Mouse (Mus musculus) CD4-positive, CD25-positive, alpha-beta regulatory T cell, adult 4 months (primary cell): Measurements from ENCODE around the gene Sult1e1. TPM values are rescaled to one million over a fixed set of nuclear protein-coding genes. Genes with fewer than 3 reads are reported as not detected.

Experiments
- ATAC-seq: one replicate; pipeline ENCODE4 v1.8.0; 2017
- polyA plus RNA-seq, 2 experiments: library from polyadenylated mRNA; unstranded; fragments of 100-300 nt; shearing (Covaris generic); gene quantifications; one replicate each; pipeline ENCODE4 v1.2.1; 2017

The Sult1e1 gene
- polyA plus RNA-seq = not detected

DNA sequence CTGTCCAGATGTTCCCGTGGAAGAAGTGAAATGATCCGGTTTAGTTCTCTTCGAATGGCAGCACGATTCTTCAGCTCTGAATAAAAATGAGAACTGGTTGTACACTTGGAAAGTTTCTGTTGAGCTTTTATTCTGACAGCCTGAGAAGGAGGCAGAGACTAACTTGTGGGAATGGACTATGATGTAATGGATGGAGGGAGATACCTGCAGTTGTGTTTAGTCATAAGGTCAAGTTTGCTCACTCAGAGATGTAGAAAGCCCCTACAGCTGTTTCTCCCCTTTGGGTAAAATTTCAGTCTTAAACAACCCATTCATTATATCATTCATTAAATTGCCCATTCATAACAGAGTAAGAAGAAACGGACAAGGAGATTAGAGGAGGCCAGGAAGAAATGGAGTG is at the start of gene Sult1e1:
Sult1e1 (minus strand) TSS at position 101 of the 400 bp plus-strand sequence.
- no peak for ATAC-seq

DNA sequence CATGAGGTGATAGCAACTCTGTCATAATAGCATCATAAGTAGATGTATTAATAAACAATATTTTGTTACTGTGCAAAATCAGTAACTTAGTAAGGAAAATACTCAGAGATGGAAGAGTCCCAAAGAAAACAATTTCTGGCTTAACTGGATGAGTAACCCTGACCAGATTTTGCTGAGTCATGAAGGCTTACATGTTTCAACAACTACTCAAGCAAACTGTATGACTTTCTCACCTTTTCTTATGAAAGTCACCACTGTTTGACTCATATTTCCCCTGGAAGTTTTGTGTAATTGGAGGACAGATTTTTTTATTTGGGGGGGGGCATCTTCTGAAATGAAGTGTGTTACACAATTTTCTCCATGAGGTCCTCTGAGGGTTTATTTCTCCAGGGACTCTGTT is 31.3 kb upstream of the Sult1e1 start:
- ATAC-seq = no peak

DNA sequence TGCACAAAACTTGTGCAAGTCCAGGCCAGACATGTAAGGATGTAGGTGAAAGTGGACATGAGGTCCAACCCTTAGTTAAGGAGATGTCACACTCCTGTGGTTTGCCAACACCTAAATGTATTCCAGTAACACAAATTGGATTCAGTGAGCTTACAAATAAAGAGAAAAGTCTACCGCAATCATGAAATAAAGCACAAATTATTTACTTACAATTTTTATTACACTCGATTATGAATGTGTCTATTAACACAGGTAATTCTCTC is 23.7 kb upstream of the Sult1e1 start:
- ATAC-seq = no peak

DNA sequence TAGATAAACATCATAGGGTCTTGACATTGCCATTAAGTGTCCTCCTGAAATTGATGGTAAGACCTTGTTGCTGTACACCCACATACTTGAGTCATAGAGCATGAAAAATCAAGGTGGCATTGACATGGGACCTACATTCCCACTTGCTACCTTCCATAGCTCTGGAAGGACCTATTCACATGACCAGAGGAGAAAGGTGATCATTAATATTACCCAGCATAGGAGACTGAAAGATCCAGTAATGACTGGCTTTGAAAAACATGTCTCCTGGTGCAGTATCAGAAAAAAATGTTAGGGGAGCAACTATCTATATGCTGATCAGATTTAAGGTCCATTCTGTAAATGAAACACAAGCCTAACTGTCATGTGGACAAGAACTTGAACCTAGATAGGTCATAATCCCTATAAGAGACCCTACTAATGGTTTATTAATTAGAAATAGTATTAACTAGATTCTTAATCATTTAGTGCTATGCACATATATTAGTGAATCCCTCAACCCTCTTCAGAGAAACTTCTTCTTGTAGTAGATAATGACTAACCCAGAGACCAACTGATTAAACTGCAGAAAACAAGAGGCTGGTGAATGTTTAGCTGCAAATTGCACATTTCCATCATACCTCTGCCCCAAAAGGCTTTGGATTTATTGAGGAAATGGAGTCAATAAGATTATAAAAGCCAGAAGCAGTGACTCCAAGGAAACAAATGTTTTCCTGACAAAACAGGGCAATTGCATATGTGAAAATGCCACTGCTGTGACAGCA is 23.2 kb upstream of the Sult1e1 start:
- no peak for ATAC-seq

DNA sequence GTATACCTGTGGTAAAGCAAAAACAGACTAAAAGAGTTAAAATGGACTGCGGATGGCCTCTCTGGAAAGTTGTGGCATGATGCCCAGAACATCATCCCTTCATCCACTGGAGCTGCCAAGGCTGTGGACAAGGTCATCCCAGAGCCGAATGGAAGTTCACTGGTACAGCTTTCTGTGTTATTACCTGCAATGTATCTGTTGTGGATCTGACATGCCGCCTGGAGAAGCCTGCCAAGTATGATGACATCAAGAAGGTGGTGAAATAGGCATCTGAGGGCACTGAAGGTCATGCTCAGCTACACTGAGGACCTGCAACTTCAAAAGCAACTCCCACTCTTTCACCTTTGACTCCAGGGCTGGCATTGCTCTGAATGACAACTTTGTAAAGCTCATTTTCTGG is 9.6 kb upstream of the Sult1e1 start:
- ATAC-seq = no peak

DNA sequence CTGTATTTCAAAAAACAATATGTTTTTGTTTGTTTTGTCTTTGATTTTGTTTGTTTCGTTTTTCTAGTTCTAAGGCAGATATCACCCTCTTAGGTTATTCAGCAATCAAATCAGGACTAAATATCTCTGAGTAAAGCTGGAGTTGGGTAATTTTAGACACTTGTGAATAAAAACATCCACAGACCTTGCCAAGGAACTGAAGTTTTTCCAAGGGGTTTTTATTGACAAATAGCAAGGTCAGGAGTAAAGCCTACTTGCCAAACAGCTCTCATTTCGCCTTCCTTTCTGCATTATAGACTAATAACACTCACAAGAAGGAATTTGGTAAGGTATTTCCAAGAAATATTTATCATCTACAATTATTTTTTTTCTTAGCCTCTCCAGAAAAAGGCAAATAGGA is 6.5 kb upstream of the Sult1e1 start:
- ATAC-seq = no peak

DNA sequence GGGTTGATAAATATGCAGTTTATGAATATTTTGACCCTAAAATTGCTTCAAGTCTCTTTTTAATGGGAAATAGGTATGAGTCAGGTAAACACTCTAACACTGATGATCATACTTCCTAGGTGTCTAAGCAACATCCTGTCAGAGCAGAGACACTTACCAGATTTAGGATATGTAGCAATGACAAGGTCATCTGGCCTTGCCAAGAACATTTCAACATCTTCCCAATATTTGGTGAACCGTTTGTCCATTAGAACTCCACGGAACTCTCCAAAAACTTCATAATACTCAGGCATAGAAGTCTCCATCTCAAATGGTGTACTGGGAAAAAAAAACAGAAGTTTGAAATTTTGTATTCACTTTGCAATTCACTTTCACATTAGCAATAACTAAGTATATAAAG is 1.5 kb downstream of the Sult1e1 start:
- ATAC-seq = no peak

DNA sequence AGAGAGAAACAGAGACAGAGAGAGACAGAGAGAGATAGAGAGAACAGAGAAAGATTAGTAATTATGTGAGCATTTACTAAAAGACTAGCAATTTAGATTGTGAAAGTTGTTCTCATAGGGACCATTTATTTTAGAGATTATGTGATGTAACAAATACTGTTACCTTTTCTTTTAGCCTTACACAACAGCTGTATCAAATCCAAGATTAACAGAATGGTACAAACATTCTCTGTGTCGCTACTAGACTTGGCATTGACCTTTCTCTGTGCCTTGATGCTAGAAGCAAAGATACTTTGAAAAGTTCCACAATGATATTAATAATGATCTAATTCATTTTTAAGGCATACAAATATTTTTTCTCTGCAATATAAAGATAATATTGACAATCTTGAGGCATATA is 11.0 kb downstream of the Sult1e1 start:
- no peak for ATAC-seq

DNA sequence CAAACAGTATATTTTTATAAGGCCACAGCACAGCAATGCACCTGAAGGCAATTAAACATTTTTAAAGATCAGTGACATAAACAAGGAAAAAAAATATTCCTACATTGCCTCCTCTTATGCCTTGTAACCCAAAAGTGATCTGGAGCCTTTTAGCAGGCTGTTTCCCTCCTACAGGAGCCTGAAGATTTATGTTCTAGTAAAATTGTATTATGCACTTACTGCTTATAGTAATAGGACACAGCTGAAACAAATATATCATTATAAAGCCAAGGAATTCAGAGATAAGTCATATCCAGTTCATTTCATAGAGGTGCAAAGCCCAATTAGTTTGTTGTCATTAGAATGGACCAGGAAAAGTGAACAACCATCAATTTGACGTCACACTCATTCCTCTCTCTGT is 17.2 kb downstream of the Sult1e1 start:
- ATAC-seq = no peak

DNA sequence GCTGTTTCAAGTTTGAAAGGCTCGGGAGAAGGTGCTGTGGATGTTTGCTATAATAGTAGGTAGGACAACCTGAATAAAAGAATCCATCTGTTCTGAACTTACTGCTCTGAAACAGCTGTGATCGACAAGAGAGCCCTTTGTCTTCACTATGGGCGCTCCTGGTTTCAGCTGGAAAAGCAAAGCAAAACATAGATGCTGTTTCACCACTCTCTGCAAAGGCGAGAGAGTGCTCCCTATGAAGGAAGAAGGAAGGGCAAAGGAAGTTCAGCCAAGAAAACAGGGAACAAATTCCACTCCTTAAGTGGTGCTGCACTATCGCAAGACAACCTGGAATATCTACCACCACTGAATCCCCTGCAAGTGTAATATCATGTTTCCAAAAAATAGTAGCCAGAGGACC is 17.9 kb downstream of the Sult1e1 start:
- ATAC-seq = no peak

DNA sequence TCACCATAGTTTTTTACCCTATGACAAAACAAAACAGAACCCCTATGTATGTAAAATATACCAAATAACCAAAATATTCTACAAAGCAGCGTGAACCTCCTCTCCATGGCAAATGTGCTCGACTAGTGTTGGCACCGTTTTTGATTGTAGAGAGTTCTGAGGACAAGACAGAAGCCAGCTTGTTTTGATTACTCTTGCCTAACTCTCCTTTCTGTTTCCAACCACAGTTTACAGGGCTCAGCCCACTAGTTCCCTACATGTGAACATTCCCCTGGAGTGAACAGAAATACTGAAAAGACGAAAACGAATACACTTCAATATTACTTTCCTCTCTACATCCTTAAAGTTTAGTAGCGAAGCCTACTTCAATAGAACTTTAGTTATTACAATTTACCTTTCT is 18.6 kb downstream of the Sult1e1 start:
- ATAC-seq = no peak

DNA sequence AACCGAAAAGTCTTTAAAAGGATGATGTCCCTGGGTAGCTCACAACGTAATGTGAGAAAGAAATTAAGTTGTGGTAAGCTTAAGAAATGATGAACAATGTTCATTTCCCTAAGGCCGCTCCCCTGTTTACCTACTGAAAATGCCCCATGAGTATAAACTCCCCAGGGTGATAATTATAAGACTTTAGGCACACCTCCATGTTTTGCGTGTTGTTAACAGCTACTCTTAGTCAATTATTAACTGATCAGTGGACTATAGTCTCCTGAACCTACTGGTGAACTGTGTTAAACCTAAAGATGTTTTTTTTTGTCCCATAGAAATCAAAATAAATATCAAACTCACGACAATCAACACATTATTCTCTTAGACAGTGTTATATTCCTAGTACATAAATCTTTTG is 22.5 kb downstream of the Sult1e1 start, which contains the start of gene Sult1d1:
Sult1d1 (minus strand) TSS at position 183 of the 400 bp plus-strand sequence.
- ATAC-seq = no peak

DNA sequence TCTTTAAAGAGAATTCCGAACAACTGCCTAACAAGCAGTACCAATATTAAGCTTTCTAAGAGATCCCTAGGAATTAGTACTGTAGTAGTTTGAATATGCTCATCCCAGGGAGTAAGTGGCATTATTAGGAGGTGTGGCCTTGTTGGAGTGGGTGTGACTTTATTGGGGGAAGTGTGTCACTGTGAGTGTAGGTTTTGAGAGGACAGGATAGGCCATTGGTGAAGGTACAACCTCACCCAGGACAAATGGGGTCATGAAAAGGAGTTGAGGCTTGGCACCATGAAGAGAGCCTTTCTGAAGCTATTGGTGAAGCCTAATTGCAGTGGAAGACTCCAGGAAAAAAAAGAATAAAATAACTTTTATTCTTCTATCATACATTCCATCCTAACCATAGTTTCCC is 24.1 kb downstream of the Sult1e1 start:
- ATAC-seq = no peak

DNA sequence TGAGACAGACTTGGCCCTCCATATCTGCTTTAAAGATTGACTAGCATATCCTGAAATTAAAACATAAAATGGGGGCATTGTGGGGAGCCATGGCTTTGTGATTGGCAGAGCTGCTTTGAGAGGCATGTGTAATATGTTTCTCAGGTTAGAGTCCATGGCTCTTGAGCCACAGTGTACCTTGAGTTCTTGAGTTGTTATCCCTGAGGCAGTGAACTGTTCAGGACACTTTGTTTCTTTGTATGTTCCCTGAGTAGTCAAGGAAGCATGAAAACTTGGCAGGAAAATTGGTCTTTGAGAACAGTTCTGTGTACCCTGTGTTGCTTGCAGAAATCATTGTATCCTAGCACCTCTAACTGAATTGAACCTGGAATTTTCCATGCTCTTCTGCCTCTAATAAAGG is 28.4 kb downstream of the Sult1e1 start:
- no peak for ATAC-seq

DNA sequence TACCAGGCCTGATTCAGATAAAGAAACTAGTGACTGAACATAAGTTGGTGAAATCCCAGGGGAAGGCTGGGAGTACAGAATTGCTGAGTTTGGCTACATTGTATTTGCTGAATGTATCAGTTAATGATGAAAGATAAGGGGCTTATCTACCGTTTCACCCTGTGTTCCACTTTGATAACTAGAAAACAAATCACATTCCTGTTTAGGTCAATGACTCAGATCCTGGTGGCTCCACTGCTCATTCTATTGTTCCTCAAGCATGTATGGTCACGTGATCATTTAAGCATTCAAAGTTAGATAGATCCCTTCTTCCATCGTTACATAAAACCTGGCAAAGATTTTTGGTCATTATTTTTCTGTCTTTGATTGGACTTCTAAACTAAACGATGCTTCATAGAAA is 28.9 kb downstream of the Sult1e1 start:
- ATAC-seq = no peak

DNA sequence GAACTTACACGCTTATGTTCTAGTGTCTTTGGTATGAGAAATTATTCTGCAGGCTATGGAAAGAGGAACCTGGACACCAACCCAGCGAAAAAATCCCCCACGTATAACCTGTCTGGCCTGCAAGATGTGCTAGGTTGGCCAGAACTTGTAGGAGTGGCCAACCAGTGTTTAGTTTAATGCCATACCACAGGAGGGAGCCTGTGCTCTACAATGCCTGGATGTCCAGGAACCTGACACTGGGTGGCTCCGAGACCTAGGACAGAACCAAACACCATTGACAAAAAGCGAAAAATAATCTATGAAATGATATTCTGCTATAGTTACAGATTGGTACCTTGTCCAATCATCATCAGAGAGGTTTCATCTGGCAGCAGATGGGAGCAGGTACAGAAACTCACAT is 31.2 kb downstream of the Sult1e1 start:
- ATAC-seq = no peak

DNA sequence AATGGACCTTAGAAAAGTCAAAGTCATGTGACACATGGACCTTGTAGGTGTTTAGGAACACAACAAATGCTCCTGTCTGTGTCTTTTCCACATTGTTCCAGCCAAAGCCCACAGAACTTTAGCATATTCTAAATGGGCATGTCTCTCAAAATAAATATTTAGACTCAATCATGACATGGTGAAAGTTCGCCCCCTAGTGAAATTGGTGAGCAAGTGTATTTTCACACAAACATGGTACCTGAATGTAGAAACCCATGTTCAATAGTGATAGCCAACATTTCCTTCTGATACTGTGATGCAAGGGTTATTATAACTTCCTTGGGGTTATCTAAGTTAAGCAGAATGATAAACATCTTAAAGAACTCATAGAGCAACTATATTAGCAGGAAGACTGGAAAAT is 40.5 kb downstream of the Sult1e1 start:
- no peak for ATAC-seq

DNA sequence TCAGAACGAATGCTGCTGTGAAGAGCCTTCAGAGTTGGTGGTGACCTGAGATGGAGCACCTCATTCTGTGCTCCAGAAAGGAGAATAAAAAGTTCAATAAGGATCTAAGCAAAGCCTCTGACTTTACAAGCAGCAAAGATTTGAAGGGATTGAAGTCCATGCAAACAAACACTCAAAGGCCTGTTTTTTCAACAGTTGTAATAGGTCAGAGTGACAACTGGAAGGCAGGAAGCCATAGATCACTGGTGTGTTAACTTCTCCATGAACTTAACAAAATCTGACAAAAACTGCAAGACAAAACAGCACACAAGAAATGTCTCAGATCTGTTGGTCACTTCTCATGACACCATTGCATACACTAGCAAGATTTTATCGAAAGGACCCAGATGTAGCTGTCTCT is 53.3 kb downstream of the Sult1e1 start, which contains the start of gene Sult1b1:
Sult1b1 (minus strand) TSS at position 85 of the 400 bp plus-strand sequence.
- ATAC-seq = no peak

DNA sequence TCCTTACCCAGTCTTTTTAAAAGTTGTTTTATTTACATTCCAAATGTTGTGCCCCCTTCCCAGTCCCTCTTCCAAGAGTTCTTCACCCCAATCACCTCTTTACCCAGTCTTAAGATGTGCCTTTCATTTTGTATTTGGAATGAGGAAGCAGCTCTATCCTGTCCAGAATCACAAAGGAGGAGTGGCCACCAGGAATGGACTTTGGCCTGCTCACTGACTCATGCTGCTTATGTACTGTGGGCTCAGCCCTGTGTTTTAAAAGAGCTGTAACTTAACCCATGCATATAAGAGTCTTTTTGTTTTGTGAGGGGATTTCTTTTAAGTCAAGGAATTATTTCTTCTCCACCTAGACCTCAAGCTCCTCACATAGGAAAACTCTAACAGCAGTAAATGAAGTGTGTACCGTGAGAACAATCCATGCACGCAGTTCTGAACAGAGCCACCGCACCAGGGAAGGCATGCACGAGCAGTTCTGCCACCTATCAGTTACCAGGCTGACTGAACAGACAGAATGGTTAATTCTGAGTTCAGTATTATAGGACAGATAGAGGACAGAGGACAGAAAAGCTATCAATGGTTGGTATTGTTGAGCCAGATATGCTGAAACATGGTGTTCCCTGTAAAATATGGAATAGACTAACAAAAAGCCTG is 55.3 kb downstream of the Sult1e1 start:
- no peak for ATAC-seq

DNA sequence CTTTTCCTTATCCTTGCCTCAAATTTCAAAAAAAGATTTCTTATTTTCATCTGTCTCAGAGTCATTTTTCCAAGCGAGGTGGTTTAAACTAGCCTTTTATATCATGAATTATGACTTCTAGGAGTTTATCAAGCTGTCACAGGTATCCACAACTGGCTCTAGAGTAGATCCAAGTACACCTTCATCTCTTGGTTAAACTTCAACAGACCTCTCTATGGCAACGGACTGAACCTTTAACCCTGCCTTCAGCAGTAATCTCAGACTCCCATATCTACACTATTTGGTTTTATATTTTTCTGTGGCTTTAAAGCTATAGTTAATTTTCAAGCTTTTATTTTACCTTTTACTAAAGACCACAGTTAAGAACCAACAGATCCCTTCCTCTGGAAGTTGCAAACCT is 59.1 kb downstream of the Sult1e1 start:
- ATAC-seq = no peak
